Mouse (Mus musculus) thymus, adult 2 months (tissue): ENCODE data around the gene Gnat1.
A peak's percentile ranks its signal among the peaks of the same experiment; 100 is the strongest.

Experiments
- CTCF ChIP-seq: fragments of 200-500 bp; IDR thresholded peaks from 2 replicates; pipeline ENCODE4 v1.5.1; 2012; ENCODE audit warnings: mild to moderate bottlenecking, control low read depth, low read length, moderate library complexity, borderline replicate concordance; ENCODE audit not compliant: control insufficient read depth, poor library complexity, insufficient read depth; ENCODE audit errors: extremely low read depth
- POLR2A ChIP-seq: fragments of 200-500 bp; IDR thresholded peaks from 2 replicates; pipeline ENCODE4 v1.6.1; 2012; ENCODE audit warnings: mild to moderate bottlenecking, low read length, control low read depth, moderate library complexity; ENCODE audit not compliant: control insufficient read depth, poor library complexity, insufficient read depth; ENCODE audit errors: extremely low read depth

GRCm38 (mm10) chr9:107635279-107636028, 44.1 kb downstream of the Gnat1 start, which contains the start of gene Gnai2:
- TF ChIP-seq POLR2A: peak; percentile 98
- TF ChIP-seq CTCF: peak; percentile 65; the same call in 1 of the 2 replicates
